Mouse (Mus musculus): ENCODE results near the gene Pin1rt1.

Gene Pin1rt1

GRCm38 (mm10) chr2:104716279-104716678 is at the start of gene Pin1rt1:
Gene Pin1rt1, minus strand, starts transcription at chr2:104716379.
- DNase-seq: no peak

DNA sequence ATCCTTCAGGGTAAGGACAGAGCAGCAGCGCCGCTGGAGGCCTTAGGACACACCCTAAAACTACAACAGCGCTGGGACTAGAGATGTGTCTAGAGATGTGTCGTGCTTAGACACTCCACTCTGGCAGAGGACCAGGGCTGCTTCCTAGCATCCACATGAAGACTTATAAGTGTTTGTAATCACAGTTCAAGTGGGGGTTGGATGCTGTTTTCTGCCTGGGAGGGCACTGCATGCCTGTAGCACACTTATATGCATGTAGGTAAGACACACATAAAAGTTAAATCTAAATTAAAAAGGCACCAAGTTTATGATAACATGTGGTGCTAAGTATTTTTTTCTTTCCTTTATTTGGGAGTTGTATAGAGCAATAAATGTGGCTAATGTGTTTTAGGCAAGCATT is 47.8 kb upstream of the Pin1rt1 start:
- DNase-seq: no peak

DNA sequence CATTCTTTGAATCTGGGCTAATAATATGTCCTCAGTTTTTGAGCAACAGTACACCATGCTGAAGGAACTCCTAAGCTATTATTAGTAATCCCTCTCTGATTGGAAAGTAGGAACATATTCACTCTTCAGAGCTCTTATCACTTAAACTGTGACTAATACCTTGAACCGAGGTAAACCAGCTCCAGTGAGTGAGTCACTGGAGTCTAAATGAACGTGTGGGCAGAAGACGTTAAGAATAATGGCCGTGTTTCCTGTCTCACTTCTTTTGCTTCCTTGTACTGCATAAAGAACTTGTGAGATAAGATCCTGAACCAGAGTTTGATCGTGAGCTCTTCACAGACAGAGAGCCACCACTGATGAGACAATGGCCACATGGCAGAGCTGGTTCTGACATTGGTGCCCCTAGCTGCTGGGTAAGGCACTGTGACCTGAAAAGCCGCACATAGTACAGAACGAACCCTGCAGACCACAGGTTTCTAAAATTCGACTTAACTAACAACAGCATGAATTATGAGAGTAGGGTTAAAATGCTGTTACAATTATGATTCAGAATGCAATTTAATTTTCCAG is 47.0 kb upstream of the Pin1rt1 start:
- DNase-seq: no peak

- DNase-seq: peak; percentile 16
Measured at GRCm38 (mm10) chr2:104750611-104751010, 34.4 kb upstream of the Pin1rt1 start.

- no peak for DNase-seq
Measured at GRCm38 (mm10) chr2:104748652-104749183, 32.5 kb upstream of the Pin1rt1 start.

DNA sequence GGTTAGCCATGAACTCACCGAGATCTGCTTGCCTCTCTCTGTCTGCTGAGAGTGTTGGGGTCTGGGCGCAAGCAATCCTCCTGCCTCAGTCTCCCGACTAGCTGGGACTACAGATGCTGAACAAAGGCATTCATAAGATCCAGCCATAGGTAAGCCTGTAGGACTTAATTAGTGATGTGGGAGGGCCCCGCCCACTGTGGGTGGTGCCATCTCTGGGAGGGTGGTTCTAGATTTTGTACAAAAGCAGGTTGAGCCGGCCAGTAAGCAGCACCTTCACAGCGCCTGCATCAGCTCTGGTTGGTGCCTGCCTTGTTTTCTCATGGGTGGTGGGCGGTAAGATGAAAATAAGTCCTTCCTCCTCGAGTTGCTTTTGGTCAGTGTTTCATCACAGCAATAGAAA is 30.1 kb upstream of the Pin1rt1 start:
- DNase-seq: peak; percentile 12

DNA sequence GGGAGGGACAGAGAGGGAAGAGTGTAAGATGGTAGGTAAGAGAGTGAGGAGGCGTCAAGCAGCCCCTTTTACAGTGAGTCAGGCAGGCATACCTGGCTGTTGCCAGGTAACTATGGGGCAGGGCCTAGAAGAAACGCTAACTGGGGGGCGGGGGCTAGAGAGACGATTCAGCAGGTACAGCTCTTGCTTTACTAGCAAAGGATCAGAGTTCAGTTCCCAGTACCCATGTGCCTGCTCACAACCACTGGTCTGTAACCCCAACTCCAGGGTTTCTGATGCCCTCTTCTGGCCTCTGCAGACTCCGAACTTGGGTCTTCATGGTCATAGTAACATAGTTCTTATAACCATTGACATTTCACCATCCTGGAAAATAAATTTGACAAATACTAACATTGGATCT is 27.8 kb upstream of the Pin1rt1 start:
- peak; percentile 32 for DNase-seq

- DNase-seq: peak; percentile 71
Measured at GRCm38 (mm10) chr2:104743160-104743559, 27.0 kb upstream of the Pin1rt1 start.

DNA sequence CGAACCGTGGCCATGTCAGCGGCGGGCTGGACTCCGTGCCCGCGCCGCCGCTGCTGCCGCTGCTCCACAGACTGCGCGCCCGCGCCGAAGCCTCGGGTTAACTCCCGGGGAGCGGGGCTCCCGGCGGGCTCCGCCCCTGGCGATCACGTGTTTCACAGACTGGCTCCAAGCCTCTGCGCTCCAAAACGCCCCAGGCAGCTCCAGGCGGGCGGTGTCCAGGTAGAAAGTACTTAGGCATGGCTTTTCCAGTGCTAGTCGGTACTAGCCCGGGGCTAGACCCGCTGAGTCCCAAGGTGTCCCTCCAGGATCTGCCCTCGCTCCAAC is 26.5 kb upstream of the Pin1rt1 start, which contains the start of gene Depdc7:
Gene Depdc7, minus strand, starts transcription at position 138 of the 324 bp plus-strand sequence.
- peak; percentile 95 for DNase-seq

- DNase-seq: no peak
Measured at GRCm38 (mm10) chr2:104741896-104742740, 25.9 kb upstream of the Pin1rt1 start.

- no peak for DNase-seq
Measured at GRCm38 (mm10) chr2:104741015-104741758, 25.0 kb upstream of the Pin1rt1 start.

DNA sequence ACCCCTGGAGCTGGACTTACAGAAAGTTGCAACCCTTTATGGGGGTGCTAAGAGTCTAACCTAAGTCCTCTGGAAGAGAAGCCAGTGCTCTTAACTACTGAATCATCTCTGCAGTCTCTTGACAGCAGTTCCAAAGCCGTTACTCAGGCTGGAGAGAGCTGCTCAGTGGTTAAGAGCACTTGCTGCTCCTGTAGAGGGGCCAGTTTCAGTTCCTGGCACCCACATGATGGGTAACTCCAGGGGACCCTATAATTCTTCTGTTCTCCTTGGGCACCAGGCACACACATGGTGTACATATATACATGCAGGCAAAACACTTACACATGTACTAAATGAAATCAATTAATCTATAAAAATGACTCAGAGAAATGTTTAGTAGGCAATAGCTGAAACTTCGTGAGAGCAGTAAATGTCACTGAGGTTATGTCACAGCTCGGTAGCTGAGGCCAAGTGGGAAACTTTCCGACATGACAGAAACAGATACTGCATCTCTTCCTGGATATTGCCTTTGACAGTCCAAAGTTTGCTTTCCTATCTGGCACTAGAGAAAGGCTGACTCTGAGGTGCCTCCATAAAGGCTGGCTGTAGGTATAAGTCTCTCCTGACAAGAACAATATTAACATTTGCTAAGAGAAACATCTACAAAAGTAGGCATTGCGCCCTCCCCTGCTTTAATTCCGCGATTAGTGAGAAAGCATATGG is 24.2 kb upstream of the Pin1rt1 start:
- no peak for DNase-seq

DNA sequence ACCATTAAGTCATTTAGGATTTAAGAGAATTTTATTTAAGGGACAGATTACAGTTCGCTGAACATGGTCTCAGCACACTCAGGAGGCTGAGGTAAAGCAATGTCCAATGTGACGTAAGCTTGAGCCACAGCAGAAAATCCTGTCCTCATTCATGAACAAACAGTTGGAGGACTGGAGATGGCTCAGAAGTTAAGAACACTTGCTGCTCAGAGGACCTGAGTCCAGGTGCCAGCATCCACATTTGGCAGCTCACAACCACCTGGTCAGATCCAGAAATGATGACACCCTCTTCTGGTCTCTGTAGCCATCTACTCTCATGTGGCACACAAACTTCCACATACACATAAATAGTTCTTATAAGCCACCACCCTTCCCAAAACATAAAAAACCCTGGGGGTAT is 23.5 kb upstream of the Pin1rt1 start:
- no peak for DNase-seq

- DNase-seq: no peak
Measured at GRCm38 (mm10) chr2:104736241-104736640, 20.1 kb upstream of the Pin1rt1 start.

GRCm38 (mm10) chr2:104732562-104733256 is 16.5 kb upstream of the Pin1rt1 start:
- DNase-seq: no peak

DNA sequence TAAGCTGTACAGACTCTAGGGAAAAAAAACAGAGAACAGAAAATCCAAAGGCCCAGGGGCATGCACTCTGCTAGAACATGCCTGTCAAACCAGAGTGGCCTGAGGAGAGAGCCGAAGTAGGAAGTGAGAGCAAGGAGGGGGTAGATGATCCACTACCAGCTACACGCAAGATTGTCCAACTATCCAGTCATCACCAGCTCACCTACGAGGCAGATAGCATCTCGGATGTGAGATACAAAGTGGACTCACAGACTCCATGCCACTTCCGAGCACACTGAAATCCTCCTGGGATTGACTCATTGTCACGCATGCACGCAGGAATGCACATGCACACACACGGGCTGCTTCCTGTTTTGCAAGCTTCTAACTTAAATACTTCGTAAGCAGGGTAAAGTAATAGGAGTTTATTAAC is 15.9 kb upstream of the Pin1rt1 start:
- no peak for DNase-seq

DNA sequence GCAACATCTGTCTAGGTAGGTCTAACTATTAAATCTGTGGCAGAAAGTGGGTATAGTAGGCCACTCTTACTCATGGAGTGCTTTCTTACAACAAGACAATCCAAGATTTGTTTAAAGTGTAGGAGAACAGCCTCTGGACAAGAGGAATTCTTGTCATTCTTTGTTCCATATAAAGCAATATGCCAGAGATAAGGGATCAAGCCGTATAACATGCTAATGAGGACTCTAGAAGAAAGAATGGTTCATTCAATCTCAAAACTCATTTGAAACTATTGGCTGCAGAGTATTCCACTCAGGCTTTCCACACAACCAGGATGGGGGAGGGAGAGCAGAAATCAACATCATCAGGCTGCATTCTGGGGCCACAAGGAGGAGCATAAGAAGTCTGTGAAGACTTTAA is 11.2 kb upstream of the Pin1rt1 start:
- DNase-seq: no peak

- DNase-seq: no peak
Measured at GRCm38 (mm10) chr2:104722021-104722420, 5.8 kb upstream of the Pin1rt1 start.

DNA sequence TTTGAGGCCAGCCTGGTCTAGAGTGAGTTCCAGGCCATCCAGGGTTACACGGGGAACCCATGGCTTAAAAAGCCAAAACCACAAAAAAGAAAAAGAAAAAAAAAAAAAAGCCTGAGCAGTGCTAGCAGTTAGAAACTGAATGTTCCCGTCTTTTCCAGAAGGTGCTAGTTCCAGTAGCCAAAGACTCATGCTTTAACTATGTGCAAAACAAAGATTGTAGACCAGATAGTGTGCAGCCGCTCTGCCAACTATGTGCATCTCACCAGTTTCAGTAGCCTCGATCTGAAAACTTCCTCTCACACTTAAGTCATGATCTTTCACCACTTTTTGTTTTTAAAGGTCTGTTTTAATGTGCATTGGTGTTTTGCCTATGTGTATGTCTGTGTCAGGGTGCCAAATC is 1.6 kb upstream of the Pin1rt1 start:
- no peak for DNase-seq

- no peak for DNase-seq
Measured at GRCm38 (mm10) chr2:104717231-104717735, 1.1 kb upstream of the Pin1rt1 start.

DNA sequence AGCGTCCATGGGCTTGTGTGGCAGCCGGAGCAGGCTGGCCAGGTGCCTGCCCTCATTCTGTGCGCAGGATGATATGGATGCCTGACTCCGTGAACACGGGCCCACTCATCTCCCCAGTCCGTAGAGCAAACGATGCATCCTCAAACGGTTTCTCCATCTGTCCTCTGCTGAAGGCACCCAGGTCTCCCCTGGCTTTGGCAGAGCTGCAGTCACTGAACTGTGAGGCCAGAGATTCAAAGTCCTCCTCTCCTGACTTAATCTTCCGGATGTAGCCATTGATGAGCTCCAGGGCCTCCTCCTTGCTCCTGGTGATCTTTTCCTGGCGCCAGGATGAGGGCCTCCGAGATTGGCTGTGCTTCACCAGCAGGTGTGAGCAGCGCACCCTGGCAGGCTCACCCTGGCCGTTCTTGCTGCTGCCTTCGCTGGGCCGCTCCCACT is 1.9 kb downstream of the Pin1rt1 start:
- peak; percentile 27 for DNase-seq

DNA sequence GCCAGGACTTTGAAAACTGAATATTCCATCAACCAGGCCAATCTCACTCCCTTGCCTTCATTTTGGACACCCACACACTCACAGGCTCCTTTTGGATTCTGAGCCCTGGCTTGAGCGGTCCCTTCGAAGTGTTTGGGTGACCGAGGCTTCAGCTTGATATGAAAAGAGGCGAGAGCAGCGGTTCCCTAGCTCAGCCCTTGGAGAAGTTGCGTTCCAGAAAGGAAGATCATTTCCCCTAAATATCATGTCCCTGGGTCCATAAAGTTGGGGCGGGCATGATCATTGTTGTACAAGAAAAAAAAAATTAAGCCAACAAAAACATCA is 3.7 kb downstream of the Pin1rt1 start:
- no peak for DNase-seq
